Mouse (Mus musculus) midbrain, embryonic 15.5 days (tissue): ENCODE results near the gene Lpar2. TPM values are rescaled to one million over a fixed set of nuclear protein-coding genes. Genes with fewer than 3 reads are reported as not detected.

Experiments
- ATAC-seq: fragments of 200-750 bp; cut with Nextera tagmentation; replicated peaks from 2 replicates; pipeline ENCODE4 v1.8.0; 2017; ENCODE audit warnings: moderate TSS enrichment
- H3K27ac ChIP-seq: fragments of 300-500 bp; sonication (generic); 2 replicates; pipeline ENCODE4 v1.5.1; 2015; ENCODE audit warnings: mild to moderate bottlenecking, inconsistent platforms
- H3K27me3 ChIP-seq: fragments of 300-500 bp; sonication (generic); replicated peaks from 2 replicates; pipeline ENCODE4 v1.6.1; 2015; ENCODE audit warnings: inconsistent platforms
- H3K36me3 ChIP-seq: fragments of 300-500 bp; sonication (generic); replicated peaks from 2 replicates; pipeline ENCODE4 v1.6.1; 2015; ENCODE audit warnings: inconsistent platforms
- H3K4me1 ChIP-seq: fragments of 300-500 bp; sonication (generic); 2 replicates; pipeline ENCODE4 v1.6.1; 2015; ENCODE audit warnings: inconsistent platforms
- H3K4me2 ChIP-seq: fragments of 300-500 bp; sonication (generic); 2 replicates; pipeline ENCODE4 v1.6.1; 2015; ENCODE audit warnings: inconsistent platforms, mild to moderate bottlenecking, moderate library complexity
- H3K4me3 ChIP-seq: fragments of 300-500 bp; sonication (generic); 2 replicates; pipeline ENCODE4 v1.5.1; 2015; ENCODE audit warnings: mild to moderate bottlenecking, inconsistent platforms
- H3K9ac ChIP-seq: fragments of 300-500 bp; sonication (generic); 2 replicates; pipeline ENCODE4 v1.6.1; 2015; ENCODE audit warnings: mild to moderate bottlenecking, inconsistent platforms
- H3K9me3 ChIP-seq: fragments of 300-500 bp; sonication (generic); 2 replicates; pipeline ENCODE4 v1.6.1; 2016; ENCODE audit warnings: inconsistent platforms
- WGBS: fragments of 180-500 bp; shearing (Covaris S2); methylation state at CpG from one replicate; pipeline ENCODE4 v1.1.7; 2015; ENCODE audit warnings: mixed read lengths; 5-methylcytosine and 5-hydroxymethylcytosine counted together
- polyA plus RNA-seq: library from polyadenylated mRNA; unstranded; fragments of >200 nt; fragmentation: Nextera tagmentation; extraction: Ambion mirVana; gene quantifications from 2 replicates; pipeline ENCODE4 v1.2.1, GENCODE M21; 2015

Lpar2 gene
- polyA plus RNA-seq, 1 experiment from 2014 or later, result 0.76 TPM

- no peaks in the 10 kb centered on the region for H3K9me3 ChIP-seq
- no peaks in the 10 kb centered on the region; the same call in 1 of the 2 replicates for H3K36me3 ChIP-seq
- H3K27ac ChIP-seq, result no peak overlapping the region
- H3K27me3 ChIP-seq, result peaks cover 30% of the 10 kb centered on the region
- no peak overlapping the region for H3K4me2 ChIP-seq
- H3K4me1 ChIP-seq, result peaks cover 14% of the 10 kb centered on the region; the same call in 1 of the 2 replicates
- WGBS, result 79% methylated on average over 10 of the region's 10 CpGs
- H3K4me3 ChIP-seq, result no peak overlapping the region
- no peak overlapping the region for H3K9ac ChIP-seq
- ATAC-seq, result no peak
Observed at GRCm38 (mm10) chr8:69876967-69877366, 54.7 kb downstream of the Lpar2 start.

GRCm38 (mm10) chr8:69877396-69877795 is 55.2 kb downstream of the Lpar2 start:
- no peaks in the 10 kb centered on the region for H3K9me3 ChIP-seq
- ATAC-seq, result no peak
- peaks cover 35% of the 10 kb centered on the region for H3K27me3 ChIP-seq

GRCm38 (mm10) chr8:69877992-69878391 is 55.8 kb downstream of the Lpar2 start:
- Histone ChIP-seq H3K27ac (no peak overlapping the region), H3K9ac (no peak overlapping the region), H3K9me3 (no peaks in the 10 kb centered on the region), H3K4me1 (peaks cover 15% of the 10 kb centered on the region; the same call in 1 of the 2 replicates), H3K27me3 (peaks cover 41% of the 10 kb centered on the region), H3K4me3 (no peak overlapping the region), H3K36me3 (no peaks in the 10 kb centered on the region), H3K4me2 (no peak overlapping the region)
- ATAC-seq, result no peak
- 68% methylated on average over 3 of the region's 3 CpGs for WGBS

More at GRCm38 (mm10) chr8:69877396-69877795, 55.2 kb downstream of the Lpar2 start:
- H3K4me3 ChIP-seq, result no peak overlapping the region
- no peak overlapping the region for H3K9ac ChIP-seq
- 81% methylated on average over 4 of the region's 4 CpGs for WGBS
- H3K27ac ChIP-seq, result no peak overlapping the region
- no peaks in the 10 kb centered on the region; the same call in 1 of the 2 replicates for H3K36me3 ChIP-seq
- peaks cover 15% of the 10 kb centered on the region; the same call in 1 of the 2 replicates for H3K4me1 ChIP-seq
- H3K4me2 ChIP-seq, result no peak overlapping the region

GRCm38 (mm10) chr8:69879678-69880077 is 57.4 kb downstream of the Lpar2 start:
- H3K4me1 ChIP-seq, result peaks cover 15% of the 10 kb centered on the region; the same call in 1 of the 2 replicates
- peak overlapping the region; percentile 49; the same call in 1 of the 2 replicates for H3K4me2 ChIP-seq

More at GRCm38 (mm10) chr8:69879678-69880077, 57.4 kb downstream of the Lpar2 start:
- Histone ChIP-seq H3K27me3 (peaks cover 57% of the 10 kb centered on the region), H3K36me3 (no peaks in the 10 kb centered on the region), H3K9ac (no peak overlapping the region), H3K27ac (no peak overlapping the region), H3K4me3 (no peak overlapping the region), H3K9me3 (no peaks in the 10 kb centered on the region)
- WGBS, result 63% methylated on average over 8 of the region's 8 CpGs
- ATAC-seq, result no peak

Other genes starting within 250 kb of the Lpar2 start
- 39.5 and 41.8 TPM in 2 replicates for gene Zfp868, start 196.9 kb upstream of the Lpar2 start, polyA plus RNA-seq
- gene Zfp964, start 167.9 kb upstream of the Lpar2 start, polyA plus RNA-seq, result 2.6 and 3.0 TPM in 2 replicates
- gene Zfp869, start 111.7 kb upstream of the Lpar2 start, polyA plus RNA-seq, result 26.1 and 27.5 TPM in 2 replicates
- gene Zfp963, start 72.5 kb upstream of the Lpar2 start, polyA plus RNA-seq, result 9.1 and 10.6 TPM in 2 replicates
- 0.23 TPM in 1 of 2 replicates, not detected in the other for gene Gm20422, start 47.5 kb upstream of the Lpar2 start, polyA plus RNA-seq
- gene Atp13a1, start 31.3 kb upstream of the Lpar2 start, polyA plus RNA-seq, result 59.1 and 59.8 TPM in 2 replicates
- gene Zfp866, start 31.3 kb upstream of the Lpar2 start, polyA plus RNA-seq, result 46.1 and 47.4 TPM in 2 replicates
- 38.5 and 43.2 TPM in 2 replicates for gene Gmip, start 13.8 kb upstream of the Lpar2 start, polyA plus RNA-seq
- 58.2 and 62.1 TPM in 2 replicates for gene Pbx4, start 10.1 kb downstream of the Lpar2 start, polyA plus RNA-seq
- 5.8 and 5.9 TPM in 2 replicates for gene Cilp2, start 65.3 kb downstream of the Lpar2 start, polyA plus RNA-seq
- 4.5 and 4.7 TPM in 2 replicates for gene Tssk6, start 79.8 kb downstream of the Lpar2 start, polyA plus RNA-seq
- 171 and 172 TPM in 2 replicates for gene Ndufa13, start 80.1 kb downstream of the Lpar2 start, polyA plus RNA-seq
- 9.6 and 12.2 TPM in 2 replicates for gene Yjefn3, start 80.3 kb downstream of the Lpar2 start, polyA plus RNA-seq
- 27.2 and 31.7 TPM in 2 replicates for gene Gatad2a, start 174.0 kb downstream of the Lpar2 start, polyA plus RNA-seq
- 87.5 and 87.8 TPM in 2 replicates for gene Mau2, start 220.3 kb downstream of the Lpar2 start, polyA plus RNA-seq
- gene Sugp1, start 220.4 kb downstream of the Lpar2 start, polyA plus RNA-seq, result 65.4 and 65.9 TPM in 2 replicates